Mouse (Mus musculus) spleen, adult 18-20 months (tissue): ENCODE measurements around the gene Pi16.
"Not testable (repeated sequence)": the region's sequence is repeated elsewhere in the genome, so short reads cannot be mapped to it uniquely, and the experiment has no call there.

ENCODE experiments used
- DNase-seq, 2 experiments: peaks; one replicate each; pipeline ENCODE4 v3.0.0; 2022; ENCODE audit warnings: mixed read lengths in 2 of 2

The Pi16 gene

GRCm38 (mm10) chr17:29317380-29317779, at the start of gene Pi16:
Pi16 (plus strand) TSS chr17:29317680.
- not testable (repeated sequence) for DNase-seq

DNA sequence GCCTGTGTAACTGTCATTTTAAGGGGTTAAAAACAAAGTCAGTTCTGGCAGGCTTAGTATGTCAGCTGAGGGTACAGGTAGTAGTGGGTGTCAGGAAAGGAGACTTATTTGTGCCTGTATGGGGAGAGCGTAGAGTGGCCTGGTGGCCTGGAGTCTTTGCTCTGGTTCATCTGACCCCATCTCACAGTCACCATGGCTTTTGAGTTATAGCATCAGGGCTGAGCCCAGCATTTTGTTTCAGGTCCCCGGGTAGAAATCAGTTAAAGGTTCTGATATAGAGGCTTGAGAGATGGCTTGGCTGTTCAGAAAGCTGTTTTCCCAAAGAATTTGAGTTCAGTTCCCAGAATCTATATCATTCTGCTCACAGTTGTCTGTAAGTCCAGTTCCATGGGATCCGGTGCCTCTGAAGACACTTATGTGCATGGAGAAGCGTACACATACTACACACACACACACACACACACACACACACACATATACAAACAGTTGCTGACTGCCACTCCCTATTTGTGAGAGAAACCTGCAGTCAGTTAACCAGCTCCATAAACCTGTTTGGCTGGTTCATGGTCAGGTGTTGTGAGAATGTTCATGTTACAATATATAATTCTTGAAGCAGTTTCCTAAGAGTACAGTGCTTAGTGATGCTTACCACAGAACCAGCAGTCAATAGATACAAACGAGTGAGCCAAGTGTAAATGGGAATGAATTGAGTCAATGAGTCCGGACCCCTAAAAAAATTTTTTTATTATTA, 49.4 kb upstream of the Pi16 start:
- no peak for DNase-seq

GRCm38 (mm10) chr17:29268682-29269348, 48.7 kb upstream of the Pi16 start, which contains the start of gene BC004004:
BC004004 (plus strand) TSS chr17:29268788.
- DNase-seq = peak; percentile 92 to 93

DNA sequence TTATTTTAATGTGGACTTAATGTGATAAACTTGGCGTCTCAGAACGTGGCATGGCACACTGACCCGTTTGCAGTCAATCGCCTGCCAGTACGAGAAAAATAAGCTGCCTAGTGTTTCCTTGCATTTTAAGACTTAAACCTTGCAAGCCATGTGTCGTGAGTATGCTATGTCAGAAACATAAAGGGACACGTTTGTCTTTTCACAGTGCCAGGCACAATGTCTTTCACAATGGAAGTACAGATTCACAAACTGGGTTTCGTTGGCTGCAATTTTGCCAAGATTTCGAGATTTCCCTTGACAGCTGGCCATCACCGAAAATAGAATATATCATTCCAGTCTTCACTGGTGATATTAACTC, 48.2 kb upstream of the Pi16 start:
- DNase-seq = no peak

DNA sequence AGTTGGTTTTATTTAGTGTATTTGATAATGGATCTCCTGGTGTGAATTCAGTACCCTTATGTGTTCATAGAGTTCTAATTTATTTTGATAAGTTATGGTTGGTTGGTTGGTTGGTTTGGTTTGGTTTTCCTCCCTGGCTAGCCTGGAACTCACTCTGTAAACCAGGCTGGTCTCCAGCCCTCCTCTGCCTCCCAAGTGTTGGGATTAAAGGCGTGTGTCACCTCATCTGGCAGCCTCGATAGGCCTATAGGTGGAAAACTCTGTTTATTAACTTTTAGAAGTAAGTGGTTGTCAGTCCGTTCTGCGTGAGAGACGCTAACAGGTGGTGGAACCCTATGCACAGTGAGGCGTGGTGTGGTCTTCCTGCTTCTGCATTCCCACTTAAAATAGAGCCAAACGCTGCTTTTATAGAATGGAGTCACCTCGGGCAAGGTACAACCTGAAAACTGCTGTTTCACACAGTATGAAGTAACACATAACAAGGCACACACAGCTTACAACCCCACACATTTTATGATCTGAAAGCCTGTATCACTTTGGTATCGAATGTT, 47.3 kb upstream of the Pi16 start:
- DNase-seq = no peak

DNA sequence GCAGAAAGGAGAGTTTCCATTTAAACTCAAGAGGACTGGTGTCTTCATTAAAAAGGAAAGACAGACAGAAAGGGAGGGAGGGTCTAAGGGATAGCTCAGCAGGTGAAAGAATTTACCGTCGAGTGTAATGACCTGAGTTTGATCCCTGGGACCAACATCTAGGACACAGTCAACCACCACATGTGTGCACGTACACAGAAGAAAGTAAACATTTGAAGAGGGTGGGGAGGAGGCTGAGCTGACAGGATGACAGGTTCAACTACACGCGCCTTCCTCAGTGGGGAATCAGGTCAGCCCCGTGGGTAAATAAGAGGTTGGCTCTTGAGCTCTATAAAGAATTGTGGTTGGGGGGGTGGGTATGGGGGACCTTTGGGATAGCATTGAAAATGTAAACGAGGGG, 44.3 kb upstream of the Pi16 start:
- no peak for DNase-seq

- DNase-seq = no peak
Observed at GRCm38 (mm10) chr17:29273889-29274288, 43.6 kb upstream of the Pi16 start.

DNA sequence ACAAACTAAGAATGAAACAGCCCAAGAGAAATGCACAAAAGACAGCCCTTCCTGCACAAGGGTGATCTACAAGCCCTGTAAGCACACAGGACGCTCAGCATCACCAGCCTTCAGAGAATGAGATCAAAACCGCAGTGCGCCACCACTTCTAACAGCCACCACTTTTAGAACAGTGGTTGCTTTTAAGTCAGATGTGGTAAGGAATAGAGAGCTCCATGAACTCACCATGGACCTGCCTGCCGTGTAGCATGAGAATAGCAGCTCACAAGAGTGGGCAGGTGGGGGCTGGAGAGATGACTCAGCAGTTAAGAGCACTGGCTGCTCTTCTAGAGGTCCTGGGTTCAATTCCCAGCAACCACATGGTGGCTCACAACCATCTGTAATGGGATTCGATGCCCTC, 37.1 kb upstream of the Pi16 start:
- no peak for DNase-seq

DNA sequence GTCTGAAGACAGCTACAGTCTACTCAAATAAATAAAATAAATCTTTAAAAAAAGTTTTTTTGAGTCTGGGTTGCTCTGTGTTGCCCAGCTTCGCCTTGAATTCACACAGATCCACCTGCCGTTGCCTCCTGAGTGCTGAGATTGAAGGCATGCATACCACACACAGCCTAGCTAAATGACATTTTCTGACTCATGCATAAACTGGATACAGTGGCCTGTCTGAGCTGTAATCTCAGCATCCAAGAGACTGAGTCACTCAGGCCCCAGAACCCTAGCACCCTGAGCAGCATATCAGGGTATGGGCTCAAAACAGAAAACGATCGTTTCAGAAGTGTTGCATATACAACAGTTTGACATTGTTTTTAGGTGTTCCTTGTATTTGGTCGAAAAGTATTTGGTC, 35.9 kb upstream of the Pi16 start:
- DNase-seq = no peak

DNA sequence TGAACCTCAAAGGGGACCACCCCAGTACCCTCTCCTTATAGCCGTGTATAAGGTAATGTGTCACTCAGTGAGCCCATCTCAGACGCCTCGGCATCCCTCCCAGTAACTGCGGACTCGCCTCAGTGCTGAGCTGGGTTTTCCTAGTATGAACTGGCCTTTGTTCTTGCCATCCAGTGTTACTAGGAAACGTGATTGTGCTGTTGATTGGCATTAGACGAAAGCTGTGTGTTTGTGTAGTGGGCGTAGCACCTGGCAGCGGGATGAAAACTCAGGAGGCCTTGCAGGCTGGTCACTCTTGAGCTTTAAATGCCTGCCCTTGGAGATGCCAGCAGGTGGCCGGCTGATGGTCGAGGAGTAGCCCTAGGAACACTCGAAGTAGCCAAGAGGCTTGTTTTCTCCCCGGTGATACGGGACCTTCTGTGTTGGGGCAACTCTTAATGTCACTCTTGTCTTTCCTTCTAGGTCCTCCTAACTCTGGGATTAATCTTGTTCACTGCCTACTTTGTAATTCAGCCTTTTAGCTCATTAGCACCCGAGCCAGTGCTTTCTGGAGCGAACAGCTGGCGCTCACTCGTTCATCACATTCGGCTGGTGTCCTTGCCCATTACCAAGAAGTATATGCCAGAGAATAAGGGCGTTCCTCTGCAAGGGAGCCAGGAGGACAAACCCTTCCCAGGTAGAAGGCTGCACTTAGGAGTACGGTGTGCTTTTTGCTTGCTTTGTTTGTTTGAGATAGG, 35.1 kb upstream of the Pi16 start:
- no peak for DNase-seq

- no peak for DNase-seq
Observed at GRCm38 (mm10) chr17:29291793-29292192, 25.7 kb upstream of the Pi16 start.

- DNase-seq = no peak
Observed at GRCm38 (mm10) chr17:29292996-29293395, 24.5 kb upstream of the Pi16 start.

DNA sequence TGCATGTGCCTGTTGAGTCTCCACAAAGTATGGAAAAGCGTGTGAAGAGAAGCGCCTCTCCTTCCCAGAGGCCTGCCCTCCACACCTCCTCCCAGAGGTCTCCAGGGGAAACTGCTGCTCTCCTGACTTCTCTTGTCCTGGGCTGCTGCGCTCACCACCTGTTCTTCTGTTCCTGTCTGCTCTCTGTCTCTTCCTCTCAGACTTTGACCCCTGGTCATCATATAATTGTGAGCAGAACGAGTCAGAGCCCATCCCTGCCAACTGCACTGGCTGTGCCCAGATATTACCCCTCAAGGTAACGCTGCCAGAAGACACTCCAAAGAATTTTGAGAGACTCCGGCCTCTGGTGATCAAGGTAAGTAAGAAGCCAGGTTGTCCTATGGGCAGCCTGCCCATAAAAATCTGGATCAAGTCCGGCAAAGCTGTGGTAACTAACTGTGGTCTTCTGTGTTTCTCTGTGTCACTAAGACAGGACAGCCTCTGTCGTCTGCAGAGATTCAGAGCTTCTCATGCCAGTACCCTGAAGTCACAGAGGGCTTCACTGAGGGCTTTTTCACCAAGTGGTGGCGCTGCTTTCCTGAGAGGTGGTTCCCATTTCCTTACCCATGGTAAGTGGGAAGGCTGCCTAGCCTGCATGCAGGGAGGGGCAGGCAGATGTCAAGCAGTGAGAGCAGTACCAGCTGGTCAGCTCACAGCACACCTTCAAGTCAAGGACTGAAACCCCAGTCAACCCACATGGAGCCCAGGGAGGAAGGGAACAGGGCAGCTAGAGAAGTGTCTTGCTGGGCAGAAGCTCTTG, 23.5 kb upstream of the Pi16 start:
- no peak for DNase-seq

GRCm38 (mm10) chr17:29295835-29296234, 21.6 kb upstream of the Pi16 start:
- no peak for DNase-seq

DNA sequence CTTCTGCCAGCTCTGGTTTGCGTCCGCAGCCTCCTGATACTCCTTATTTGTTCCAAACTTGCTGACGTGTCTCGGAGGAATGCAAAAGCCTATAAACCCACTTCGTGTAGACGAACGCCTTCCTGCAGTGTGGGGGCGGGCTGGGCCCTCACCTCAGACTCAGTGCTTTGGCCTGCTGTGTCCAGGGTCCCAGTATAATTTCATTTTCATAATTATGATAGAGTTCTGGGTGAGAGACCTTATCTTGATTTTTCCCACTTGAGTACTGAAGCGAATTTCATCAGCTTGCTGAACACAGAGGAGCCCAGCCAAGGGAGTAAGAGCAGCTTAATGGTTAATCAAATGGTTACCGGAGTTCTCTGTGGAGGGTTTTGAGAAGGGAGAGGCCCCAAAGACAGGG, 20.2 kb upstream of the Pi16 start:
- no peak for DNase-seq

DNA sequence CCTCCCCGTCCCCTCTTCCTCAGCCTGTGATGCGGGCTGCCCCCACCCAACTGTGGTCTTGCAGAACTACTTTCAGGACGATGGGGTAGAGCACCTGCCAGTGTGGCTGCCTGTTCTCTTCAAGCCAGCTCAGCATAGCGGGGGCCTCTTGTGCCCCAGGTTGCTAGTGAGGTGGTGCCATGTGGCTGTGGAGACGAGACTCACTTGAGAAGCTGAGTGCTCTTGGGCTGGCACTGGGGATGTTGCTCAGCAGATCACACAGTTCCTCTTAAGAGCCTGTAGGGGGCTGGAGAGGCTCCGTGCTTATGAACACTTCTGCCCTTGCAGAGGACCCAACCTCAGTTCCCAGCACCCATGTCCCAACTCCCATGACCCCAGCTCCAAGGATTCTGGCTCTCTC, 19.7 kb upstream of the Pi16 start:
- no peak for DNase-seq

- no peak for DNase-seq
Observed at GRCm38 (mm10) chr17:29299282-29299681, 18.2 kb upstream of the Pi16 start.

DNA sequence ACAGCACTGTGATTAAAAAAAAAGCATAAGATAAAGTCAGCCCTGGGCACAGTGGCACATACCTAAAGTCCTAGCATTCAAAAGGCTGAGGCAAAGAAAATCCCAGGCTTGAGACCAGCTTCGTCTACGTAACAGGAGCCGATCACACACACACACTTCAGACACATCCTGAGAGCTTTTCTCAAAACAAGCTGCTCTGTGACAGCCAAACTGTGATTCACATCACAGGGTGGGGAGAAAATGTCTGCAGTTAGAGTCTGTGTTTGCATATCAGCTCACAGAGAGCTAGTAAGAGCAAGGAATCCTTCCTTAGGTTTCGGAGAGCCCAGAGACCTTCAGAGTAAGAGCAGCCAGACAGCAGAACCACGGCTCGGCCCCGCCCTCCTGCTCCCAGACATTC, 16.6 kb upstream of the Pi16 start:
- no peak for DNase-seq

GRCm38 (mm10) chr17:29301421-29301820, 16.1 kb upstream of the Pi16 start:
- no peak for DNase-seq

DNA sequence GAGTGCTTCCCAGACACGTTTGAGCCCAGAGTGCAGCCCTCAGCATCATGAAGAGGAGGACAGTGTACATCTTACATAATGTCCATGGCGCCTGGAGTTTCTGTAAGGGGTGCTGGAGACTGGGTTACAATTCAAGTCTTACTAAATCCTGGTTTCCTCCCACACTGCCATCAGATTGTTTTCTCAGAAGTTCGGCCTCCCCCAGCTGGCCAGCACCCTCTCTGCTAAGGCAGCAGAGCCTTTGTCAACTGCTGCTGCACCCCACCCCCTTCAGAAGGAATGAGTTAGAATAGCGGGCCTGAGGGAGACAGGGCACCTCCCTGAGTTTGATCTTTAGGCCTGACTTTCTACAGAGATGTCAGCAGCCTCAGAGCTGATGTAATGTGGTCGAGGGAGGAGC, 15.3 kb upstream of the Pi16 start:
- no peak for DNase-seq

- peak in 1 of 2 experiments; percentile 49 for DNase-seq
Observed at GRCm38 (mm10) chr17:29303087-29303486, 14.4 kb upstream of the Pi16 start.

DNA sequence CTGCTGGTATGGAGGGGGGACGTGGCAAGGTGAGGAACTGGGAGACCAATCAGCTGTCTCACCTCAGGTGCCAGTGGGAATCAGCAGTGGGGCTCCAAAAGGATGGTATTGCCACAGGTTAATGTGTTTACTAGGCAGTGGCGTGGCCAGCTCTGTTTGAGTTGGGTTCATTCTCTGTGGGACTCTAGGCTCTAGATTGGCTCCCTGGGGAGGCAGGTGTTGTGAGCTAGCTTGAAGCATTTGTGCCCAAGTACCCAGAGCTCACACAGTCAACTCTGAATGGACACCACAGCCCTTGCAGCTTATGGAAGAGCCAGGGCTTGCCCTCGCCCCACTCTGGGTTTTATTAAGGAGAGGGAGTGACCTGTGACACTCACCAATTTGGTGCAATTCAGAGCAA, 13.6 kb upstream of the Pi16 start:
- DNase-seq = peak; percentile 34 to 50
